Mouse (Mus musculus): ENCODE measurements around the gene Bcat2. TPM values are rescaled to one million over a fixed set of nuclear protein-coding genes. Genes with fewer than 3 reads are reported as not detected.

Bcat2 gene
- total RNA-seq, 2 experiments from 2014 or later: 91.4 to 106 TPM

DNA sequence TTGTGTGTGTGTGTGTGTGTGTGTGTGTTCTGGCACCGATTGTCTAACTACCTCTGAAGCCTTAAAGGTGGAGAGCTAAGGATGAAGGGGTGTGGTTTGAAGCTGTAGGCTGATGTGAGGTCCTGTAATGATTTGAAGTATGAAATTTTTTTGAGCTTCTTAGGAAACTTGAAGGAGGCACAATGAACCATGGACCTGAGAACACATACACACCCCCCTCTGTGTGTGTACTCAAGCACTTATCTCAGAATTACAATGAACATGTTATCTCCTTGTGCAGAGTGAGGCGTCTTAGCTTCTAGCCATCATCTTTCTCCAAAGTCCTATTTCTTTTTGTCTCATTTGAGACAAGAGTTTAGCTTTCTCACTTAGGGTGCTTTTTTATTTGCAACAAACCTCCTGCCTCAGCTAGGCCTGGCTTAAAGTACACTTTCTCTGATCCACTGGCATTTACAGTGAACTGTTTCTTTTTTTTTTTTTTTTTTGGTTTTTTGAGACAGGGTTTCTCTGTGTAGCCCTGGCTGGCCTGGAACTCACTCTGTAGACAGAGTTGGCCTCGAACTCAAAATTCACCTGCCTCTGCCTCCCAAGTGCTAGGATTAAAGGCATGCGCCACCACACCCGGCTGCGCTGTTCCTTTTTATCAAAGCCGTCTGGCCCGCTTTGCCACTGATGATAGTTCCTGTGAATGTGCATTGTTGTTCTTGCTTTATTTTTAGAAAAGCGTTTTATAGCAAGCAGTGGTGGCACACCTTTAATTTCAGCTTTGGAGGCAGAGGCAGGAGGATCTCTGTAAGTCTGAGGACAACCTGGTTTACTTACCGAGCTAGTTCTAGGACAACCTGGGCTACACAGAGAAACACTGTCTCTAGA, 1.1 kb upstream of the Bcat2 start:
- no peak for TF ChIP-seq CTCF (IDR thresholded peaks at IDR 0.05)
- DNase-seq: no peak
- Histone ChIP-seq H3K27ac (peak overlapping the region; percentile 96), H3K4me3 (peak overlapping the region; percentile 70)
- intact Hi-C loops (cut with DNase I): loop anchor here (2.0 kb wide), 1 partner anchor 20 kb away; no protein-coding TSS in a partner anchor

DNA sequence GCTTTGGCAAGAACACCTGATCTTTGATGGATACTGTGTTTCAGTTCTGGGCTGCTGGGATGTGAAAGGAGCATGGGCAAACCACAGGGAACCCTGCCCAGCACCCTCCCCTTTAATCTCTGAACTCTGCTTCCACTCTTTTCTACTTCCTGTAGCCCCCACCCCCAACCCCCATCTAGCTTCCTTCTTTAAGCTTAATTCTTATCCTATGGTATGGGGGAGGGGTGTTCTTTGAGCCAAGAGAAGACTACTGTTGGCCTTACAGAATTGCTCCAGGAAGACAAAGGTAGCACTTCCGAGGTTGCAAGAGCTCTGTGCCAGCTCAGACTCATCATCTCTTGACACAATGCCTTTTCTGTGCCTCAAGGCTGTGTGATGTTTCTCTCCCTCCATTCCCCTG, 2.0 kb downstream of the Bcat2 start:
- intact Hi-C loops (cut with DNase I): no loop called here
- H3K4me3 ChIP-seq: no peak overlapping the region; the same call in 1 of the 2 replicates
- TF ChIP-seq CTCF (IDR thresholded peaks at IDR 0.05): no peak

DNA sequence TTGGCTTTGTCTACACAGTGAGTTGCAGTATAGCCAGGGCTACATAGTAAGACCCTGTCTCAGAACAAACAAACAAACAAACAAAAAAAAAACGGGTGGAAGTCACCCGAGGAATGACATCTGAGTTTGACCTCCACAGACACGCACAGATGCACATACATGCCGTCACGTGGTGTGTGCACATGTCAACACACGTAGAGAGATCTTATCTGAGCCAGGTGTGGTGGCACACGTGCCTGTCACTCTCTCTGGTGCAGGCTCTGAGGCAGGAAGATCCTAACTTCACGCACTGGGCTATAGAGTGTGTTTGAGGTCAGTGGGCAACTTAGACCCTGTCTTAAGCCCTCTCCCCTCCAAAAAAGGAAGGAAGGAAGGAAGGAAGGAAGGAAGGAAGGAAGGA, 4.0 kb downstream of the Bcat2 start:
- intact Hi-C loops (cut with DNase I): no loop called here
- no peak overlapping the region for H3K27ac ChIP-seq
- DNase-seq: peak; percentile 8
- H3K4me3 ChIP-seq: no peak overlapping the region
- TF ChIP-seq CTCF (IDR thresholded peaks at IDR 0.05): no peak

More for the DNA sequence above, 2.0 kb downstream of the Bcat2 start:
- no peak for DNase-seq
- peak overlapping the region; percentile 96 for H3K27ac ChIP-seq

DNA sequence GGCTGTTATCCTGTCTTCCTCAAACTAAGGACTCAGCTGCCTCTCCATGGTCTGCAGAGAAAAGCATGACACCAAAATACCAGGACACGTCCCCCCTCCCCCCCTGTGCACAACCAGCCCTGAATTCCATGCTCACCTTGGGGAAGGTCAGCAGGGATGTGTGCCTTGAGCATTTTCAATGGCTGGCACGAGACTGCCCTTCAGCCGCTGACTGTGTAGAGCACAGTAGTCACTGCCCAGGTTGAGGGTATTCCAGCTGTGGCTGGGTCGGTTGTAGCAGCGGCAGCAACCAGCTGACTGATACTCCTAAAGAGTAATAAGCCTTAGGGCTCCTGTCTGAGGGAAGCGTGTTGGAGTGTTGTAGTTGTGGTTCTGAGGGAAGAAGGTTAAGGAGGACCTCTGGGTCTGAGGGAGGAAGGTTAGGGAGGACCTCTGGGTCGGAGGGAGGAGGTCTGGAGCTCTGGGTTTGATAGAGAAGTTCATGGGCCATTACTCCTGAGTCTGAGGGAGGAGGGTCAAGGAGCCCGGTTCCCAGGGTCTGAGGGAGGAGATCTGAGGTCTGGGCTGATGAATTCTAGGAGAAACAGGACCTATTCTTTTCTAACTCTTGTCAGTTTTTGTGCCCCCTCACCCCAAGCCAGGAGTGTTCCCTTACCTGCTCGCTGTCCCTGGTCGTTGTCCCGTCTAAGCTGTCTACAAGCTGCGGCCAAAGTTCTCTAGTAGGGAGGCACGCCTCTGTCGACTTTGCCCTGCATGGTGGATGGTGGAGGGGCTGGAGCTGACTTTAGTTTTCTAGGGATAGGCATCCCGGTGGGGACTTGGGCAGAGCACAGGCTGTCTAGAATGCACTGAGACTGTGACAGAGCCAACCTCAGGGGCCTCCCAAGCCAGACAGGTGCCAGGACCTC, 4.8 kb downstream of the Bcat2 start:
- no peak for TF ChIP-seq CTCF (IDR thresholded peaks at IDR 0.05)
- DNase-seq: no peak
- no peak overlapping the region for H3K4me3 ChIP-seq
- no peak overlapping the region for H3K27ac ChIP-seq
- intact Hi-C loops (cut with DNase I): no loop called here

DNA sequence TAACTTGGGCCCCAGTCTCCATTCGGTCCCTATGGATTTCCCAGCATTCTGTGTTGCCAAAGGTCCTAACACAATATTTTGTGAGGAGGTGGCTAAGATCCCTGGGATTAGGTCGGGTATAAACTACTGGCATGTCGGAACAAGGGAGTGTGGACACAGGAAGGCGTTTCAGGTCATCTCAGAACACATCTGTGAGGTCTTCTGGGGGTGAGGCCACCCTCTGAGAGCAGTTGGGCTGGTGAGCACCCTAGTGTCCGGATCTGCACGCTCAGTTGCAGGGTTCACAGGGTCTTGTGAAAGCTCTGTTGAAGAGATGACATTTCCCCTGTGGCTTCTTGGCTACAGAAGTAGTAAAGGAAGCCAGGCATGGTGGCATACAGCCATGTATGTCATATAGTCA, 16.0 kb downstream of the Bcat2 start:
- no peak for DNase-seq
- no peak for TF ChIP-seq CTCF (IDR thresholded peaks at IDR 0.05)
- Histone ChIP-seq H3K4me3 (no peak overlapping the region), H3K27ac (no peak overlapping the region)
- intact Hi-C loops (cut with DNase I): no loop called here

DNA sequence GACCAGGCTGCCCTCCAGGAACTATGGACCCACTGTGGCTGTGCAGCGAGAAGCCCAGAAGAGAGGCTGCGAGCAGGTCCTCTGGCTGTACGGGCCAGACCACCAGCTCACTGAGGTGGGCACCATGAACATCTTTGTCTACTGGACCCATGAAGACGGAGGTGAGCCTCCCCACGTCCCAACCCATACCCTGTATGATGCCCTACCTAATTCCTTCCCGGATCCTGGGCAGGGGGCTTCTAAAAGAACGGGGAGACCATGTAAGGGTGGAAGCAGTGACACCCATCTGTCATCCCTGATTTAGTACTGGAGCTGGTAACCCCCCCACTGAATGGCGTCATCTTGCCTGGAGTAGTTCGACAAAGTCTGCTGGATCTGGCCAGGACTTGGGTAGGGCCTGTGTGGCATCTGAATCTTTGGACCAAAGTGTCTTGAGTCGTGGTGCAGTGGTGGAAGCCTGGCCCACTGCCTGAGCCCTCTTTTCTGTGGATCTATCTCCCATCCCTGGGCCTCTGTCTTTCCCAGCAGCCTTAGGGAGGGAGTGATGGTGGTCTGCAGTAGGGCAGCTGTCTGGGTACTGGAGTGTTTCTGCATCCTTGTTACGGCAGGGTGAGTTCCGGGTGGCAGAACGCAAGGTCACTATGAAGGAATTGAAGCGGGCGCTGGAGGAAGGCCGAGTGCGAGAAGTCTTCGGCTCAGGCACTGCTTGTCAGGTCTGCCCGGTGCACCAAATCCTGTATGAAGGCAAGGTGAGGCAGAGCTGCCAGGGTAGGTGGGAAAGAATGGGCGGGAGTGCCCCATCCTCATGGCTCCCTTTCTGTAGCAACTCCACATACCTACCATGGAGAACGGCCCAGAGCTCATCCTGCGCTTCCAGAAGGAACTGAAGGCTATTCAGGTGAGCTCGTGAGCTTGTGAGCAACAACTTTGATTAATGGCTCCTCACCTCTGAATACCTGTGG, 18.0 kb downstream of the Bcat2 start:
- no peak for DNase-seq
- intact Hi-C loops (cut with DNase I): loop anchor here (2.0 kb wide), 1 partner anchor 19 kb away; no protein-coding TSS in a partner anchor
- Histone ChIP-seq H3K4me3 (no peak overlapping the region), H3K27ac (no peak overlapping the region)
- no peak for TF ChIP-seq CTCF (IDR thresholded peaks at IDR 0.05)

DNA sequence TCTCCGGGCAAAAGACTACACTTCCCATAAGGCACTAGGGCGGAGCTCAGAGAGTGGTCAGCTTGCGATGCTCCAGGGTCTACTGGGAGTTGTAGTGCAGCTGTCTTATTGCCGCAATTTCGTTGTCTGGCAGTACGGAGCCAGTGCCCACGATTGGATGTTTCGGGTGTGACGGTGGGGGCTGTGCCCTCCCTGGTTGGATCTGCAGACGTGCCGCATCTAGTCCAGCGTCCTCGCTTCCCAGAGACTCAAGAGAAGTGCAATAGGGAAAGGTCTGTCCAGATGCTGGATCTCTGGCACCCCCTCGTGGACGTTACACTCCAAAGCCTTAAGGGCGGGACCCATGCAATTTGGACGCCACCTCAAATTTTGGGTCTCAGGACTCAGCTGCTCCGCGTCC, 19.2 kb downstream of the Bcat2 start:
- peak overlapping the region; percentile 76 for H3K27ac ChIP-seq
- intact Hi-C loops (cut with DNase I): loop anchor here (2.0 kb wide), 1 partner anchor 20 kb away; no protein-coding TSS in a partner anchor
- H3K4me3 ChIP-seq: peak overlapping the region; percentile 64
- TF ChIP-seq CTCF (IDR thresholded peaks at IDR 0.05): peak; percentile 90
- DNase-seq: peak; percentile 96

DNA sequence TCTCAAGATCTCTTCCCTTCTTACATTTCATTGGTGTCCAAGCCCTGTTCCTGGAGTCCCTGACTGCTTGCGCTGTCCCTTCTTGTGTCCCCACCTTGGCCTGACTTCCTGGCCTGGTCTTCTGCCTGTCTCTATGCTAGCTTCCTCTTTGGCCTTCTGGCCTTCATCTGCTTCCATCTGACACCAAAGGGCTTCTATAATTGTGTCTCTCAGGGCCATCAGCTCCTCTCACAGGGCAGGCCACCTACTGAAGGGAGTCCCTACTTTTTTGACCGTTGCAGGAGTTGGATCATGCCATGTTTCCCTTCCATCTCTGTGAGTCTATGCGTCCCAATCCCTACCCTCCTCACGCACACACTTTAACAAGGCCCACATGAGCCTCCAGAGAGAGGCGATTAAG, 19.9 kb downstream of the Bcat2 start:
- peak overlapping the region; percentile 76 for H3K27ac ChIP-seq

DNA sequence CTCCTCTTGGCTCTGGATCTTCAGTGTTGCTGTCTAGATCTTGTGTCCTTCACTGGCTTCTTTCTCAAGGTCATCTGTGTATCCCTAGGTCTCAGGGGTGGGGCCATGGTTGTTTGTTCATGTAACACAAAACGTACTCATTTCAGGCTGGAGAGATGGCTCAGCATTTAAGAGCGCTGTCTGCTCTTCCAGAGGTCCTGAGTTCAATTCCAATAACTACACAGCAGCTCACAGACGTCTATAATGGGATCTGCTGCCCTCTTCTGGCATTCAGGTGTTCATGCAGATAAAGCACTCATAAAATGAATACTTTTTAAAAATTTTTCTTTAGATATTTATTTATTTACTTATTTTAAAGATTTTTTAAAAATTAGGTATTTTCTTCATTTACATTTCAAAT, 20.9 kb downstream of the Bcat2 start:
- TF ChIP-seq CTCF (IDR thresholded peaks at IDR 0.05): peak; percentile 54
- H3K4me3 ChIP-seq: no peak overlapping the region
- DNase-seq: no peak
- intact Hi-C loops (cut with DNase I): loop anchor here (2.0 kb wide), 1 partner anchor 34 kb away; no protein-coding TSS in a partner anchor
- H3K27ac ChIP-seq: peak overlapping the region; percentile 76

More for the DNA sequence above, 19.9 kb downstream of the Bcat2 start:
- H3K4me3 ChIP-seq: no peak overlapping the region
- no peak for TF ChIP-seq CTCF (IDR thresholded peaks at IDR 0.05)
- intact Hi-C loops (cut with DNase I): loop anchor here (2.0 kb wide), 2 partner anchors 21 to 33 kb away; no protein-coding TSS in a partner anchor
- DNase-seq: no peak

DNA sequence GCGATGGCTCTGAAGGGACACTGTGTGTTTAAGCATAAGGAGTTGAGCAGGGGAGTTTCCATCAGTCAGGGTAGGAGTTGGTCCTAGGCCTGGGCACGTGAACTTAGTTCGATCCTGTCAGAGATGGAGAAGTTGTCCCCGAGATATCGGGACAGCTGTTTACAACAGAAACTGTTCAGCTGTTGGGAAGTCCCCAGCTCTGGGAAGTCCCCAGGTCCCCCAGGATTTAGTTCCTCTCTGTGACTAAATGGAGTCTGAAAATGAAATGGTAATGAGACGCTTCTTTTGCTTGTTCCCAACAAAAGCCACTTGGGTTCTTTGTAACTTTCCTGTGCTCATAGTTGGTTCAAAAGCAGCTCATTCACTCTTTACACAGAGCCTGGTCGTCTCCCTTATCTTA, 21.9 kb downstream of the Bcat2 start:
- intact Hi-C loops (cut with DNase I): loop anchor here (2.0 kb wide), 2 partner anchors 35 to 117 kb away; no protein-coding TSS in a partner anchor
- DNase-seq: no peak
- Histone ChIP-seq H3K27ac (peak overlapping the region; percentile 77), H3K4me3 (no peak overlapping the region)
- no peak for TF ChIP-seq CTCF (IDR thresholded peaks at IDR 0.05)

DNA sequence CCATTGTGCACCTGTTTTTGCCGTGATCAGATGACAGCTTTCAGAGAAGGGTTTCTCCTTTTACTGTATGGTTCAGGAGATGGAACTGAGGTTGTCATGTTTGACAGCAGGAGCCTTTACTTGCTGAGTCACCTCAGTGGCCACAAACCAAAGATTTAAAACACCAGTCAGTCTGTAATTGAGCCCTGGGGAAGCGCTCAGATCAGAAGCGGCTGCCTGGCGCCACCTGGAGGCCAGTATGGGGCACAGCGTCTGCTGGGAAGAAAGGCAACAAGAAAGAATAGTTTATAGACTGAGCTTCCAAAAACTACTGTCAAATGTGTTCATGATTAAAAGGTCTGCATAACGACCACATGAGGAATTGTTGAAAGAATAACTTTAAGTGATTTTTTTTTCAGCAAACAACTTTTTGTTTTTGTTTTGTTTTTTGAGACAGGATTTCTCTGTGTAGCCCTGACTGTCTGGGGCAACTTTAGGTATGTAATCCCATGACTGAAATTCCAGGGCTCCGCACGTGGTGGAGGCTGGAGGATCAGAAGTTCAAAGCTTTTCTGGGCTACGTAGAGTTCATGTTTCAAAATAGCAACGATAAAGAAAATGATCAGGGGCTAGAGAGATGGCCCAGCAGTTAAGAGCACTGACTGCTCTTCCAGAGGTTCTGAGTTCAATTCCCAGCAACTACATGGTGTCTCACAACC, 23.3 kb downstream of the Bcat2 start:
- intact Hi-C loops (cut with DNase I): loop anchor here (2.0 kb wide), 1 partner anchor 118 kb away; no protein-coding TSS in a partner anchor
- peak overlapping the region; percentile 77 for H3K27ac ChIP-seq
- H3K4me3 ChIP-seq: peak overlapping the region; percentile 31
- DNase-seq: peak; percentile 85
- no peak; the same call in 1 of the 2 replicates for TF ChIP-seq CTCF (IDR thresholded peaks at IDR 0.05)
